Mouse (Mus musculus) neural tube, embryonic 13.5 days (tissue): ENCODE data around the gene Rcor2. TPM values are rescaled to one million over a fixed set of nuclear protein-coding genes. Genes with fewer than 3 reads are reported as not detected.

ENCODE experiments used
- ATAC-seq: fragments of 200-750 bp; cut with Nextera tagmentation; 2 replicates; pipeline ENCODE4 v1.8.0; 2017; ENCODE audit warnings: low read depth, mild to moderate bottlenecking, moderate TSS enrichment, moderate library complexity
- H3K27ac ChIP-seq: fragments of 300-500 bp; sonication (generic); replicated peaks from 2 replicates; pipeline ENCODE4 v1.5.1; 2015; ENCODE audit warnings: moderate library complexity, mild to moderate bottlenecking, inconsistent platforms
- H3K27me3 ChIP-seq: fragments of 300-500 bp; sonication (generic); 2 replicates; pipeline ENCODE4 v1.6.1; 2015; ENCODE audit warnings: mild to moderate bottlenecking, inconsistent platforms
- H3K36me3 ChIP-seq: fragments of 300-500 bp; sonication (generic); 2 replicates; pipeline ENCODE4 v1.6.1; 2015; ENCODE audit warnings: mild to moderate bottlenecking, inconsistent platforms
- H3K4me1 ChIP-seq: fragments of 300-500 bp; sonication (generic); replicated peaks from 2 replicates; pipeline ENCODE4 v1.6.1; 2015; ENCODE audit warnings: inconsistent platforms
- H3K4me2 ChIP-seq: fragments of 300-500 bp; sonication (generic); 2 replicates; pipeline ENCODE4 v1.6.1; 2015; ENCODE audit warnings: inconsistent platforms, mild to moderate bottlenecking, moderate library complexity
- H3K4me3 ChIP-seq: fragments of 300-500 bp; sonication (generic); 2 replicates; pipeline ENCODE4 v1.5.1; 2015; ENCODE audit warnings: mild to moderate bottlenecking, inconsistent platforms
- H3K9ac ChIP-seq: fragments of 300-500 bp; sonication (generic); 2 replicates; pipeline ENCODE4 v1.6.1; 2015; ENCODE audit warnings: moderate library complexity, mild to moderate bottlenecking, inconsistent platforms
- H3K9me3 ChIP-seq: fragments of 300-500 bp; sonication (generic); 2 replicates; pipeline ENCODE4 v1.6.1; 2016; ENCODE audit warnings: inconsistent platforms
- WGBS: fragments of 180-500 bp; shearing (Covaris S2); methylation state at CpG from one replicate; pipeline ENCODE4 v1.1.7; 2015; 5-methylcytosine and 5-hydroxymethylcytosine counted together
- polyA plus RNA-seq: library from polyadenylated mRNA; unstranded; fragments of >200 nt; fragmentation: Nextera tagmentation; extraction: Ambion mirVana; gene quantifications from 2 replicates; pipeline ENCODE4 v1.2.1, GENCODE M21; 2015

The Rcor2 gene
- polyA plus RNA-seq, 1 experiment from 2014 or later: 31.1 TPM

DNA sequence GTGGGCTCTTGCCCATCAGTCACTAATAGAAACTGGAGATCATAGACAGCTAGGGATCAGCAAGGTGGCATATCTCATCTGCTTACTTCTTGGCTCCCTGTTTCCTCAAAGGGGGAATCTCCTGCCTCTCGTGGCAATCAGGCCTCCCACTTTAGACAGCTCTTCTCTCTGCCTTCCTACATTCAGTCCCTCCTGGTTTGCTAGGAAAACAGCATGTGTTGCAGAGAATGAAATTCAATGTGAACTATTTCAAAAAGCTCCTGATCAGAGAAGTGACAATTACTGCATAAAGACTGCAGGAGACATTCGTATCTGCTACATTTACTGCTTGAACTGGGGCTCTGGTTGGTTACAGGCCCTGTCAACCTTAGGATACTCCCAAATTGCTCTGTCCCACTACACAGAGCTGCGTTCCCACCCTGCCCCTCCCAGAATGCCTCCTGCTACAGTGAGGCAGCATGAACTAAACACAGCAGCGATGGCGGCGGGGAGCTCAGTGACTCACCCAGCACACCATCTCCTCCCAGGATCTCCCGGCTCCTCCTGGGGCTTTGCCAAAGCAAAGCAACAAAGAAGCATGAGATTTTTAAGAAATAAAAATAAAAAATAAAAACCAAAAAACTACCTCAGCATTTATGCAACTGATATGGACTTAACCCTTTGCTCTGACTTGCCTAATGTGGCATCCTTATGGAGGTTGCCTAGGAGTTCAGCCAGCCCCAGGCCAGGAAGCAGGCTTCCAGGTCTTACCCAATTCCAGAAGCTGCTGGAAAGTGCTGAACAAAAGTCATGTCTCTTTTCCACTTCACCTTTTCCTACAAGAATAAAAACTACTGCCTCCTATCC is 34.7 kb downstream of the Rcor2 start:
- 86% methylated on average over 7 of the region's 7 CpGs for WGBS
- no peak for ATAC-seq
- H3K4me1 ChIP-seq: peaks cover 29% of the 10 kb centered on the region

DNA sequence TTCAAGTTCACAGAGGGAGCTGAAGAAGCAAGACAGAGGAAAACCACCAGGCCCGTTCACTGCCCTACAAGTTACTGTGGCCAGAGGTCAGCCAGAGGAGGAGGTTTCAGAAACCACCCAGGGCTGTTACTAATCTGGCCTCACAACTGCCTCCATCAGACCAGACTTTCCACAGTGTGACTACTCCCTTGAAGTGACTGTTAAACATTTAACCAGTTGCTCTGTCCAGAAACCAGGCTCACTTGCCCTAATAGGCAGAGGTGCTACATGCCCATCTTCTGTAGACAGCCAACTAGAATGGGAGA is 35.3 kb downstream of the Rcor2 start:
- Histone ChIP-seq H3K9me3 (no peaks in the 10 kb centered on the region), H3K36me3 (no peaks in the 10 kb centered on the region), H3K27me3 (no peaks in the 10 kb centered on the region), H3K4me2 (no peak overlapping the region), H3K9ac (no peak overlapping the region), H3K4me1 (peaks cover 34% of the 10 kb centered on the region), H3K4me3 (no peak overlapping the region), H3K27ac (no peak overlapping the region)
- WGBS: 81% methylated on average over 1 of the region's 1 CpGs
- no peak for ATAC-seq

More for the DNA sequence above, 34.7 kb downstream of the Rcor2 start:
- Histone ChIP-seq H3K36me3 (no peaks in the 10 kb centered on the region), H3K4me2 (no peak overlapping the region), H3K27me3 (no peaks in the 10 kb centered on the region), H3K27ac (no peak overlapping the region), H3K9me3 (no peaks in the 10 kb centered on the region), H3K9ac (no peak overlapping the region), H3K4me3 (no peak overlapping the region)

DNA sequence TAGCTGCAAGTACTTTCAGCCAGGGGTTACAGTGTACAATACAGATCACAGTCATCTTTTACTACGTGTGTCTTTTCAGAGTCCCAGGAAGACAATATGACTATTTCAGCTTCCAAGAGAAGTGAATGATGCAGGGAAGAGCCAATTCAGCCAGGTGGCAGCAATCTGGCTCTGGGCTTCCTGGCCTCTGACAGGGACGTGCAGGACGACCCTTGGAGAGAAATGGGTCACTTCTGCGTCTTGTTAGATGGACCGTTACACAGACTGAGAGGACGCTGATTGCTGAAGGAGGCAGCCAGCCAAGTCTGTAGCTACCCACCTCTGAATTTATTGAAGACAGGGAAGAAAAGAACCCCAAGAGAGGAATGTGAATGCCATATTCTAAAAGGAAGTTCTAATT is 36.7 kb downstream of the Rcor2 start:
- WGBS: 56% methylated on average over 6 of the region's 6 CpGs
- no peaks in the 10 kb centered on the region for H3K9me3 ChIP-seq
- H3K27ac ChIP-seq: no peak overlapping the region
- H3K4me2 ChIP-seq: no peak overlapping the region
- no peak for ATAC-seq
- H3K36me3 ChIP-seq: no peaks in the 10 kb centered on the region
- no peaks in the 10 kb centered on the region for H3K27me3 ChIP-seq
- no peak overlapping the region for H3K4me3 ChIP-seq
- peaks cover 46% of the 10 kb centered on the region for H3K4me1 ChIP-seq
- no peak overlapping the region for H3K9ac ChIP-seq

DNA sequence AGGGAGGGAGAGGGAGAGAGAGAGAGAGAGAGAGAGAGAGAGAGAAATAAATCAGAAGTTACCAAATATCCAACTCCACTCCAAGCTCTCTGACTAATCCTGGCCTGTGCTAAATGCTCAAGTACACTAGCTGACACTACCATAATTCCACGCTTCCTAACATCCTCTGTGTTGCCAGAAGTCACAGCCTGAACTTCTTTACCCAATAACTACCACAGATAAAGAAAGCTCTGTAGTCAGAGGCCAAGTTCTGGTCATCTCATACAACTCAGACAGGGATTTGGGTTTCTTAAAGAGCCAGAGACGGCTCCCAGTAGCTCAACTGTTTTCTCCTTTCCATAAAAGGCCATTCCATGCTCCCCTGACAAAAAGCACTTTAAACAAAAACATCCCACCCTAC is 37.7 kb downstream of the Rcor2 start:
- Histone ChIP-seq H3K36me3 (no peaks in the 10 kb centered on the region), H3K27ac (no peak overlapping the region), H3K9ac (no peak overlapping the region), H3K4me1 (peaks cover 48% of the 10 kb centered on the region), H3K9me3 (no peaks in the 10 kb centered on the region), H3K4me3 (no peak overlapping the region), H3K27me3 (no peaks in the 10 kb centered on the region), H3K4me2 (no peak overlapping the region)
- WGBS: 81% methylated on average over 2 of the region's 2 CpGs
- no peak for ATAC-seq

DNA sequence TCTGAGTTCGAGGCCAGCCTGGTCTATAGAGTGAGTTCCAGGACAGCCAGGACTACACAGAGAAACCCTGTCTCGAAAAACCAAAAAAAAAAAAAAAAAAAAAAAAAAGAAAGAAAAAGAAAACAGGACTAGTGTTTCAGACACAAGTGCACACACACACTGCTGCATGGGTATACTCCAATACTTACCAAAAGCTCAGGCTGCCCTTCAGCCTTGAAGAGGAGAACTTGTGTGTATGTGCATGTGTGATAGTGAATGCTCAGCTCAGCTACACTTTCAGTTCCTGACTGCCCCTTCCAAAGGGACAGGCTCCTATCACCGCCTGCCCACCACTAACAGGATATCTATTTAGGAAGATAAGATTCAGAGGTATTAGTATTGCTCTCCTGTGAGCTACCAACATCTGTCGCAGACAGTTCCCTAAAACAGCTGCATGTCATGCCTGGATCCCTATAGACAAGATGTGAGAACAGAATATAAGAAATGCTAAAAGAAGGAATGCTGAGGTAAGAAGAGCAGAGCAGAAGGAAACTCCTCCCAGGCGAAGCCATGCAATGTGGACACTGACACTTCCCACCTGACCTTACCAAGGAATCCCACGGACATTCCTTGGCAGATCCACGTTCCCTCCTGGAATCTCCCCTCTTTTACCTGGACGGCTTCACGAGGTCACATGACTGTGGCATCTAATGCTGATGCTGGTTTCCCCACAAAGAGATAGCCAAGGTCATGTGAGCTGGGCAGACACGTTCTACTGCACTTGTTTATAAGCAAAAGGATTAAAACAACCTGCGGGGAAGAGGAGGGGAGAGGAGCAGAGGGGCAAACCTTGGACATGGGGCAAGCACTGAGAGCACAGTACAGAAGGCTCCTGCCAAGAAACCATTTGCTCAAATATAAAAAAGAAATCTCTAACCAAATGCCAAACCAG is 38.5 kb downstream of the Rcor2 start:
- H3K4me1 ChIP-seq: peaks cover 56% of the 10 kb centered on the region

DNA sequence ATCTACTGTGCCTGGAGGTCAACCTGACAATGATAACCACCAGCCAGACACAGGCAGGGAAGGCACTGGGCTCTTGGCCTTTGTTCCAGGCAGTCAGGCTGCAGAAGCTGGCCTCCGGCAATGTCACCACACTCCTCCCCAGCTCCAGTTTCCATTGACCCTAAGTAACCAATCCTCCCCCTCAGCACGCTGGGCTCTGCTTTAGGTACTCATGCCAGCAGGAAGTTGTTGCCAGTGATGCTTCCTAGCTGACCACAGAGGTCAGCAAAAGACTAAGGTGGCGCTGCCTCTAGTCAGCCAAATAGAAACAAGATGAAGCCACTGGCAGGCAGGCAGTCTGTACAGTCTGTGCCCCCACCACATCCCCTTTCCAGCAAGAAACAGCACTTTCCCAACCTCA is 39.8 kb downstream of the Rcor2 start:
- WGBS: 80% methylated on average over 3 of the region's 3 CpGs
- Histone ChIP-seq H3K4me2 (no peak overlapping the region), H3K36me3 (no peaks in the 10 kb centered on the region), H3K9ac (peak overlapping the region; percentile 36; the same call in 1 of the 2 replicates), H3K4me1 (peaks cover 69% of the 10 kb centered on the region), H3K27me3 (no peaks in the 10 kb centered on the region), H3K4me3 (no peak overlapping the region), H3K27ac (0 out of 2 replicates have a peak overlapping the region, but pooled peaks have one; percentile 38), H3K9me3 (no peaks in the 10 kb centered on the region)
- ATAC-seq: no peak

More for the DNA sequence above, 38.5 kb downstream of the Rcor2 start:
- Histone ChIP-seq H3K4me3 (no peak overlapping the region), H3K36me3 (no peaks in the 10 kb centered on the region), H3K9ac (no peak overlapping the region), H3K4me2 (no peak overlapping the region), H3K27ac (no peak overlapping the region), H3K27me3 (no peaks in the 10 kb centered on the region), H3K9me3 (no peaks in the 10 kb centered on the region)
- no peak for ATAC-seq
- 91% methylated on average over 10 of the region's 11 CpGs for WGBS

DNA sequence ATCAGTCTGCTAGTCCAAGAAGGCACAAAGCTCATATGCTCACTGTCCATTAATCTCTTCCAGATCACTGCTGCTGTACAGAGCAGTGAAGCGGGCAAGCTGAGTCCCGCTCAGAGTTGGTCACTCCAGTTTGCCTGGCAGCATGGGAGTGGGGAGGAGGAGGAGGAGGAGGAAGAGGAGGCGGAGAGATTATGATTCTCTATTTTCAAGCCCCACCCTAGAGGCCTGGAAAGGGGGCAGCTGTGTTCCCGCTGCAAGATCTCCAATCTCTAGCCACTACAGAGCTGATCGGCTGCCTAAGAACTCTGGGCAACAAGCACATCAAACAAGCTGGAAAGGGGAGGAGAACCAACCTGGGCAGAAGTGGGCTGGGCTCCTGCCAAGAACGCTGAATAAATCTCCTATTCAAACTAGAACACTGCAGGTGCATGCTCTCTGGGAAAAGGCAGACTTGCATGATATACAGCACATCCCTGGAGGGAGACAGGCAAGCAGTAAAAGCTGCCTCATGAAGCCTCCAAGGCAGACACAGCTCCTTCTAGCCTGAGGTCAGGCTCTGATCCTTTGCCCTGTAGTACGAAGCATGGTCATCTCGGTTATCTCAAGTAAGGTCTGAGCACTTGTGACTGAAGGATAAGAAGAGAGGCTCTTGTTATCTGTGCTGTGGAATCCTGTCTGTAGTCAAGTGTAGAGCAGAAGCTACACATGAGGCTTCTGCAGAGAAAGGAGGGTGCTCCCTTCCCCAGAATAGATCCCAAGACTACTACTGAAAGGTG is 41.1 kb downstream of the Rcor2 start:
- Histone ChIP-seq H3K4me1 (peaks cover 72% of the 10 kb centered on the region), H3K27ac (peak overlapping the region; percentile 68), H3K9me3 (no peaks in the 10 kb centered on the region), H3K36me3 (no peaks in the 10 kb centered on the region), H3K27me3 (no peaks in the 10 kb centered on the region), H3K4me3 (no peak overlapping the region), H3K9ac (peak overlapping the region; percentile 55; the same call in 1 of the 2 replicates), H3K4me2 (peak overlapping the region; percentile 14; the same call in 1 of the 2 replicates)
- 23% methylated on average over 8 of the region's 8 CpGs for WGBS
- peak; percentile 64 for ATAC-seq

DNA sequence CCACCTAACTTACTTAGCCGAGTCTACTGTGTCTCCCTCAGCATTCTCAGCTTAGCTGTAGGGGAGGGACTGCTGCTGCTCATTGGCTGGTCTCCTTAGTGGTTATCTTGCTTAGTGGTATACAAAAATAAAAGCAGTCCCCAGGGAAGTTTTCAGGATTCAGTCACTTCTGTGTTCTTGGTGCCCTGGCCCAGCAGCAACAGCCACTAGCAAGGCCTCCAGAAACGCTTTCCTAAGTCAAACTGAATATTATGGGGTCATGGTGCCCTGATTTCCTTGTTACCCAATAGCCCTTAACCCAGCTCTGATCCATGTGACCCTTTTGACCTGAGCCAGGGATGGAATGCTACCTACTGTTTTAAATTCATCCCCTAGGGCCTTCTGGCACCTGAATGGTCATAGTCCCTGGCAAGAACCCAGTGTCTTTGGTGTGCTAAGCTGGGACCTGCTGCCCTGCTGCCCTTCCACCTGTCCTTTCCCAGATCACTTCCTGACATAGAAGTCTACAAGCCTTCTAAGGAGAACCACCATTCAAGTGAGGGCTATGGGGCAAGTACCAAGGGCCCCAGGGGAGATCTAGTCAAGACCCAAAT is 42.7 kb downstream of the Rcor2 start:
- WGBS: 83% methylated on average over 2 of the region's 2 CpGs

DNA sequence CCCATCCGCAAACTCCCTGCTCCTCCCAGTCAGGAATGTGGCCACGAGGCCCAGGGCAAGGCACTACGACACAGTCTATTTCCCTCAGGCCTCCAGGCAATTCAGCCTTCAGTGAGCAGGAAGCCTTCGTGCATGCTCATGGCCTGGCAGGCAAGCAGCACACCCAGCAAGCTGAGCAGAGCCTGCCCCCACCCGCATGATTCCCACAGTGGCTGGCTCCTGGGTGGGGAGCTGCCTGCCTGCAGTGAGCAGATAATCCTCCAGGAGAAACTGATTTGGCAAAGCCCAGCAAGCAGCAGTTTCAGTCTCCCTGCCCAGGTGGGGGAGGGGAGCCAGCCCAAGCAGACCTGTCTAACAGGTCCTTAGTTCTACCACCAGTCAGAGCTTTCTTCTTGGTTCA is 43.6 kb downstream of the Rcor2 start:
- Histone ChIP-seq H3K27ac (peak overlapping the region; percentile 3; the same call in 1 of the 2 replicates), H3K36me3 (no peaks in the 10 kb centered on the region), H3K27me3 (no peaks in the 10 kb centered on the region), H3K4me2 (no peak overlapping the region), H3K4me3 (no peak overlapping the region), H3K9me3 (no peaks in the 10 kb centered on the region), H3K9ac (no peak overlapping the region), H3K4me1 (peaks cover 80% of the 10 kb centered on the region)
- ATAC-seq: no peak
- 22% methylated on average over 5 of the region's 5 CpGs for WGBS

More for the DNA sequence above, 42.7 kb downstream of the Rcor2 start:
- H3K9me3 ChIP-seq: no peaks in the 10 kb centered on the region
- H3K9ac ChIP-seq: no peak overlapping the region
- no peak overlapping the region for H3K4me2 ChIP-seq
- H3K4me3 ChIP-seq: no peak overlapping the region
- no peak for ATAC-seq
- peaks cover 71% of the 10 kb centered on the region for H3K4me1 ChIP-seq
- H3K27me3 ChIP-seq: no peaks in the 10 kb centered on the region
- H3K36me3 ChIP-seq: no peaks in the 10 kb centered on the region
- peak overlapping the region; percentile 3; the same call in 1 of the 2 replicates for H3K27ac ChIP-seq

DNA sequence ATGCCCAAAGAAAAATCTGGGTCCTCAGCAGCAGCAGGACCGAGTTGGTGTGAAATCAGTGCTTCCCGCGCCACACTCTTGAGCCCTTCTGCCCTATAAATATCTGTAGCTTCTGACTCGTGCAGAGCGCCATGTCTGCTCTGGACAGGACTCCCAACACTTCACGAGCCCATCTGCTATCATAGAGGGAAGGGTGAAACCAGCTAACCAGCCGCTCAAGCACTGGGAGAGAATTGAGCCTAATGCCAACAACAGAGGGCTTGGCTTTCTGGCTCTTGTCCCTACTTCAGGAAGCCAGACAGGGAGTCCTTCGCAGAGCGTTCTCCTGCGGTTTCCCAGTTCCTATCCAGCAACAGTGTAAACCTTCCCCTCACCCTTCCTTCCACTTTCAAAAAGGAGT is 44.2 kb downstream of the Rcor2 start:
- H3K27me3 ChIP-seq: no peaks in the 10 kb centered on the region
- ATAC-seq: no peak
- WGBS: 51% methylated on average over 10 of the region's 10 CpGs
- H3K9ac ChIP-seq: no peak overlapping the region
- peak overlapping the region; percentile 33; the same call in 1 of the 2 replicates for H3K27ac ChIP-seq
- no peak overlapping the region for H3K4me3 ChIP-seq
- no peaks in the 10 kb centered on the region for H3K9me3 ChIP-seq
- peaks cover 86% of the 10 kb centered on the region for H3K4me1 ChIP-seq
- no peak overlapping the region for H3K4me2 ChIP-seq
- H3K36me3 ChIP-seq: no peaks in the 10 kb centered on the region

DNA sequence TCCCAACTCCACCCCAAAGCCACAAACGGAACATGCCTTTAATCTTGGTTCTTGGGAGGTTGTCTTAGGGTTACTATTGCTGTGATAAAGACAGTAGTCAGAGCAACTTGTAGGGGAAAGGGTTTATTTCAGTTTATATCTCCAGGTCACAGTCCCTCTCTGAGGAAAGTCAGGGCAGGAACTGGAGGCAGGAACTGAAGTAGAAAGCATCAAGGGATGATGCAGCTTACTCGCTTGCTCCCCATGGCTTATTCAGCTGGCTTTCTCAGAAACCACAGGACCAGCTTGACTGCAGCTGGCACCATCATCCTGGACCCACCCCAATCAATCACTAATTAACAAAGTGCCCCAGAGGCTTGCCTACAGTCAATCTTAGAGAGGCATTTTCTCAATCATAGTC is 46.5 kb downstream of the Rcor2 start:
- no peak for ATAC-seq
- Histone ChIP-seq H3K9me3 (no peaks in the 10 kb centered on the region), H3K4me3 (no peak overlapping the region), H3K36me3 (no peaks in the 10 kb centered on the region), H3K27ac (no peak overlapping the region), H3K4me1 (peaks cover 69% of the 10 kb centered on the region), H3K27me3 (no peaks in the 10 kb centered on the region), H3K4me2 (no peak overlapping the region), H3K9ac (no peak overlapping the region)
- WGBS: 81% methylated on average over 2 of the region's 2 CpGs
